Mouse (Mus musculus): Measurements from ENCODE around the gene Rpl7a. TPM values are rescaled to one million over a fixed set of nuclear protein-coding genes. Genes with fewer than 3 reads are reported as not detected.
A peak's percentile ranks its signal among the peaks of the same experiment; 100 is the strongest.

Gene Rpl7a
- polyA plus RNA-seq, 1 experiment from 2014 or later = 594 TPM

DNA sequence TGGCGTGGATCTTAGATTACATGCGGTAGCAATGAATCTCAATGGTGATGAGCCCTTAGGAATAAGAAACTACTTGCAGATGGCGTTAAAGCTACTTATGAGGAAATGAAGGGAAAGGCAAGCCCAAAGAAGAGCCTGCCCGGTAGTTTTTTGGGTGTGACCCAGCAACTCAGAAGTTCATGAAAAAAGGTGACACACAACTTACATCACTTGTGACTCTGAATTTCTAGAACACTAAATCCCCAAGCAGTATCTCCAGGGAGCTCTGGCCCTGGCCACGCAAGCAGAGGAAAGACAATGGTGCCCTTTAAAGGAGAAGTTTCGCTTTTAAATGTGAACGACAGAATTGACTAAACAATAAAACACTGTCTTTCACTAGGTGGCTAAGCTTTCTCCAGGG, 7.3 kb upstream of the Rpl7a start:
- peaks cover 59% of the 10 kb centered on the region for H3K36me3 ChIP-seq
- H3K9ac ChIP-seq = peak overlapping the region; percentile 74
- no peaks in the 10 kb centered on the region for H3K27me3 ChIP-seq
- H3K27ac ChIP-seq = peak overlapping the region; percentile 91
- peak overlapping the region; percentile 64 for H3K4me2 ChIP-seq
- H3K9me3 ChIP-seq = no peaks in the 10 kb centered on the region
- ATAC-seq (ENCODE audit: insufficient number of reproducible peaks, low FRiP score, low TSS enrichment, low read depth) = no peak; the same call in 1 of the 2 replicates
- peaks cover 24% of the 10 kb centered on the region for H3K4me1 ChIP-seq
- WGBS = 10% methylated on average over 7 of the region's 7 CpGs
- peak overlapping the region; percentile 82 for H3K4me3 ChIP-seq

DNA sequence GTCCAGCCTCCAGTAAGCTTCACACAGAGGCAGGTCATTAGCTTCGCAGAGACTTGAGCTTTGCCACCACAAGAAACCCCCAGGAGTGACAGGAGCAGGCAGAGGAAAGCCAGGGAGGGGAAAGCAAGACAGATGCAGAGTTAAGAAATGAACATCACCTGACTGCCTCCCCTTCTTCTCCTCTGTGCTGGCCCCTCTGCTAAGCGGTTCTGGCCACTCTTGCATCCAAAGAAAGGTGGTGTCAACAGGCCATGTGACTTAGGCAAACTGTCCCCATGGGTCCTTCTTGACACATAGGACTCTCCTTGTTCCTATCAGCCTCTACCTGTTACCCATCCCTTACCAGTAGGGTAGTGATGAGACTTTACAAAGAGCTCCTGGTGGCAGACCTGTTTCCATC, 4.6 kb upstream of the Rpl7a start:
- Histone ChIP-seq H3K4me3 (no peak overlapping the region), H3K9me3 (no peaks in the 10 kb centered on the region), H3K27ac (no peak overlapping the region), H3K4me2 (no peak overlapping the region), H3K4me1 (peaks cover 36% of the 10 kb centered on the region), H3K36me3 (peaks cover 40% of the 10 kb centered on the region), H3K27me3 (no peaks in the 10 kb centered on the region), H3K9ac (no peak overlapping the region)
- WGBS = 90% methylated on average over 2 of the region's 2 CpGs
- no peak for ATAC-seq (ENCODE audit: insufficient number of reproducible peaks, low FRiP score, low TSS enrichment, low read depth)

DNA sequence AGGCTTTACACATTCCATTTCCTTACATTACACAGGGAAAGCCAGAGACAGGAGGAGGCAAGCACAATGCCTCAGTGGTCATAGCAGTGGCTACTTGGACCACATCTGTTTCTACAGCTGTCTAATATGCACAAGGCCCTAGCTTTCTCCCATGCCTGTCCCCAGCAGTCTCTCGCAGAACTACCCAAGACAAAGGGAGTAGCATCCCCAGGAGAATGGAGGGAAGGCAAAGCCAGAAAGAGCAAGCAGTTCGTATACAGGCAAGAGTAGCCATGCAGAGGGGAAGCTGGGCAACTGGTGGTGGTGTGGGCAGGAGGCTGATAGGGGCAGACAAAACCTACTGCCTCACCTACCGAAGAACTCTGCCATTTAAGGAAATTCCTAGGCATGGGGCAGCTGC, 4.1 kb upstream of the Rpl7a start:
- H3K36me3 ChIP-seq = peaks cover 43% of the 10 kb centered on the region
- 88% methylated on average over 3 of the region's 3 CpGs for WGBS

DNA sequence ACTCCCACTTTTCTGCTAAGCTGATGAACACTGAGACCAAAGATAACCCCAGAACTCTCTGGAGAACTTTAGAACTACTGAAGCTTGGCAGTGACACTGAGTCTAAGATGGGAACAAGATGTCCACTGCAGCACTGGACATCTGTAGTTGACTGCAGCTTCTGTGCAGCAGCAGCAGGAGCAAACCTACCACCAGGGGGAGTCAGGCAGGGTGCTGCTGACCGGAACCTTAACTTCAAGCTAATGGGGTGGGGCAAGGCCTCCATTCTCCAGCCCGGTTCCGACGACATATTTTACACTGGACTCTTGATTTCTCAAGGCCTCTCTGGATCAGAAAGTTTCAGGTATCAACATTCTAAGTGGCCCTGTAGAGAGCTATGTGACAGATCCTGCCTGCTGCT, 3.5 kb upstream of the Rpl7a start:
- H3K4me3 ChIP-seq = no peak overlapping the region
- H3K27ac ChIP-seq = no peak overlapping the region
- 62% methylated on average over 4 of the region's 4 CpGs for WGBS
- H3K9me3 ChIP-seq = no peaks in the 10 kb centered on the region
- H3K27me3 ChIP-seq = no peaks in the 10 kb centered on the region
- no peak for ATAC-seq (ENCODE audit: insufficient number of reproducible peaks, low FRiP score, low TSS enrichment, low read depth)
- H3K4me2 ChIP-seq = no peak overlapping the region
- H3K4me1 ChIP-seq = peaks cover 34% of the 10 kb centered on the region
- no peak overlapping the region for H3K9ac ChIP-seq
- peaks cover 49% of the 10 kb centered on the region for H3K36me3 ChIP-seq

More for the DNA sequence above, 4.1 kb upstream of the Rpl7a start:
- no peak overlapping the region for H3K4me3 ChIP-seq
- H3K9me3 ChIP-seq = no peaks in the 10 kb centered on the region
- H3K4me1 ChIP-seq = peaks cover 34% of the 10 kb centered on the region
- no peak overlapping the region for H3K4me2 ChIP-seq
- ATAC-seq (ENCODE audit: insufficient number of reproducible peaks, low FRiP score, low TSS enrichment, low read depth) = no peak
- H3K27me3 ChIP-seq = no peaks in the 10 kb centered on the region
- no peak overlapping the region for H3K9ac ChIP-seq
- no peak overlapping the region for H3K27ac ChIP-seq

GRCm38 (mm10) chr2:26908710-26909386, 1.7 kb upstream of the Rpl7a start:
- H3K27me3 ChIP-seq = no peaks in the 10 kb centered on the region
- H3K27ac ChIP-seq = no peak overlapping the region
- no peak for ATAC-seq (ENCODE audit: insufficient number of reproducible peaks, low FRiP score, low TSS enrichment, low read depth)
- H3K9ac ChIP-seq = peak overlapping the region; percentile 55; the same call in 1 of the 2 replicates
- no peaks in the 10 kb centered on the region for H3K9me3 ChIP-seq
- 84% methylated on average over 18 of the region's 18 CpGs for WGBS
- peaks cover 67% of the 10 kb centered on the region for H3K36me3 ChIP-seq
- H3K4me1 ChIP-seq = peaks cover 29% of the 10 kb centered on the region
- peak overlapping the region; percentile 50 for H3K4me2 ChIP-seq
- H3K4me3 ChIP-seq = peak overlapping the region; percentile 77

DNA sequence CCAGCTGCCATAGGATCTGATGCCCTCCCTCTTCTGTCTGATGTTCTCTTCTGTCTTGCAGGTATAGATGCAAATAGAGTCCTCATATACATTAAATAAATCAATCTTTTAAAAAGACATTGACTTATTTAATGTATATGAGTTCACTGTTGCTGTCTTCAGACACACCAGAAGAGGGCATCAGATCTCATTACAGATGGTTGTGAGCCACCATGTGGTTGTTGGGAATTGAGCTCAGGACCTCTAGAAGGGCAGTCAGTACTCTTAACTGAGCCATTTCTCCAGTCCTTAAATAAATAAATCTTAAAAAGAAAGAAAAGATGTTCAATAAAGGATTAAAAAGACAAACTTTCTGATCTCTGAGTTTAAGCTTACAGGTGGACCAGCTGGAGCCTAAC, 1.2 kb upstream of the Rpl7a start:
- Histone ChIP-seq H3K4me2 (peak overlapping the region; percentile 50), H3K27ac (peak overlapping the region; percentile 95; the same call in 1 of the 2 replicates), H3K4me1 (peaks cover 27% of the 10 kb centered on the region), H3K27me3 (no peaks in the 10 kb centered on the region), H3K4me3 (peak overlapping the region; percentile 77), H3K36me3 (peaks cover 69% of the 10 kb centered on the region), H3K9ac (peak overlapping the region; percentile 55), H3K9me3 (no peaks in the 10 kb centered on the region)
- no peak for ATAC-seq (ENCODE audit: insufficient number of reproducible peaks, low FRiP score, low TSS enrichment, low read depth)

DNA sequence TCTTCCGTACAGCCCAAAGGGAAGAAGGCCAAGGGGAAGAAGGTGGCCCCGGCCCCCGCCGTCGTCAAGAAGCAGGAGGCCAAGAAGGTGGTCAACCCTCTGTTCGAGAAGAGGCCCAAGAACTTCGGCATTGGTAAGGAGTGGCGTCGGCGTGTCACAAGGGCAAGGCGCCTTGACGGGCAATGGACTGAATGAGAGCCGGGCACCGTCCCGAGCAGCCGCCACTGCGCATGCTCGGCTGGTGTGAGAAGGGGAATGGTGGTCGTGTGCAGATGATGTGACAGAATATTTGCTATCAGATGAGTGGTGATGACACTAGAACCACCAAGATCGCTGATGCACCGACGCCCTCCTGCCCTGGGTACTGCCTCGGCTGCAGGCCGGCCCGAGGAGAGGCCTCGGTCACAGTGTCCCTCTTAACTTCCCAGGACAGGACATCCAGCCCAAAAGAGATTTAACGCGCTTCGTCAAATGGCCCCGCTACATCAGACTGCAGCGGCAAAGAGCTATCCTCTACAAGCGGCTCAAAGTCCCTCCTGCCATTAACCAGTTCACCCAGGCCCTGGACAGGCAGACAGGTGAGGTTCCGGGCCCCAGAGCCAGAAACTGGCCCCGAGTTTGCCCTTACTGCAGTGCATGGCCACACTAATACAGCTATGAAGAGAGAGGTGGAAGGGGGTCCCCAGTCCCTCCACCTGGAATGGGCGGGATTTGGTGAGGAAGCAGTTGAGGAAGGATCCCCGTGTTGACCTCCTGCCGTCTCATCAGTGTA, 616 bp downstream of the Rpl7a start:
- Histone ChIP-seq H3K27ac (peak overlapping the region; percentile 95), H3K4me2 (peak overlapping the region; percentile 82), H3K9me3 (no peaks in the 10 kb centered on the region), H3K36me3 (peaks cover 59% of the 10 kb centered on the region), H3K27me3 (no peaks in the 10 kb centered on the region), H3K4me3 (peak overlapping the region; percentile 77), H3K4me1 (peaks cover 41% of the 10 kb centered on the region), H3K9ac (peak overlapping the region; percentile 91)
- peak; percentile 15; the same call in 1 of the 2 replicates for ATAC-seq (ENCODE audit: insufficient number of reproducible peaks, low FRiP score, low TSS enrichment, low read depth)
- WGBS = 0% methylated on average over 37 of the region's 37 CpGs

GRCm38 (mm10) chr2:26912253-26912770, 1.7 kb downstream of the Rpl7a start:
- Histone ChIP-seq H3K4me2 (peak overlapping the region; percentile 82), H3K36me3 (peaks cover 48% of the 10 kb centered on the region), H3K4me3 (peak overlapping the region; percentile 77), H3K27ac (no peak overlapping the region), H3K9ac (peak overlapping the region; percentile 8; the same call in 1 of the 2 replicates), H3K27me3 (no peaks in the 10 kb centered on the region), H3K9me3 (no peaks in the 10 kb centered on the region), H3K4me1 (peaks cover 49% of the 10 kb centered on the region)
- no peak for ATAC-seq (ENCODE audit: insufficient number of reproducible peaks, low FRiP score, low TSS enrichment, low read depth)
- WGBS = 64% methylated on average over 5 of the region's 5 CpGs

DNA sequence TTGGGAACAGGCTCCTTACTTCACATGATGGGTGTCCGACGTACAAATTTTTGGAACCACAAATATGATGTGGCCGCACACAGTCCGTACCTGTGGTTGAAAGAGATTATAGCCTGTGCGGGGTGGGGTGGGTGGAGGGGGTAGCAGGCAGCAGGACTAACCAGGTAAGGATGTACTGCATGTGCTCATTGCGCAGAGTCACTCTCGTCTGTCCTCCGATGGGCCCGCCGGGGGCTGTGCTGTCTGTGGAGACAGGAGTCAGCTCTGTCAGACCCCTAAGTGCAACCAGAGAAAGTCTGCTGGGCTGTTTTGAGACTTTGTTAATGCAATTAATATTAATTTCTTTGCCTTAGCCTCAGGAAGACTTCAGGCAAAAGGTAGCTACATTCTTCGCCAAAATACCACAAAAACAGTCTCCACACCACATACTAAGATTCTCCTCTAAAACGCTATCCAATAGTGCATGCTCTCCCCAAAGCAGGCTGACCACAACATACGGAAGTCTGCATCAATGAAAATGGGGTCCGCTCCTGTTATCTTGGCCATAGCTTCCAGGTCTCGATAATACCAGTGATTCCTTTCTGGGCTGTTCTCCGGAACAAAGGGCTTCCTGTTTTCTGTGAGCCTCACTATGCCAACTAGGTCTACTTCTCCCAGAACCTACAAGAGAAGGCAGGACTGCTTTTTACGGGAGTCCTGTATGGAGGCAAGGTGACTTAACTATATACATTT, 3.0 kb downstream of the Rpl7a start:
- Histone ChIP-seq H3K4me1 (peaks cover 56% of the 10 kb centered on the region), H3K9ac (no peak overlapping the region), H3K4me3 (no peak overlapping the region), H3K9me3 (no peaks in the 10 kb centered on the region), H3K36me3 (peaks cover 42% of the 10 kb centered on the region), H3K4me2 (no peak overlapping the region), H3K27me3 (no peaks in the 10 kb centered on the region), H3K27ac (no peak overlapping the region)
- 78% methylated on average over 17 of the region's 17 CpGs for WGBS
- no peak for ATAC-seq (ENCODE audit: insufficient number of reproducible peaks, low FRiP score, low TSS enrichment, low read depth)

- Histone ChIP-seq H3K4me1 (peaks cover 48% of the 10 kb centered on the region), H3K4me2 (no peak overlapping the region), H3K4me3 (peak overlapping the region; percentile 8; the same call in 1 of the 2 replicates), H3K36me3 (peaks cover 49% of the 10 kb centered on the region), H3K27me3 (no peaks in the 10 kb centered on the region), H3K27ac (0 out of 2 replicates have a peak overlapping the region, but pooled peaks have one; percentile 0), H3K9ac (no peak overlapping the region), H3K9me3 (no peaks in the 10 kb centered on the region)
- ATAC-seq (ENCODE audit: insufficient number of reproducible peaks, low FRiP score, low TSS enrichment, low read depth) = no peak
- WGBS = 59% methylated on average over 8 of the region's 8 CpGs
Observed at GRCm38 (mm10) chr2:26914148-26914941, 3.8 kb downstream of the Rpl7a start.
